Mouse (Mus musculus): ENCODE results near the gene Acsm2. TPM values are rescaled to one million over a fixed set of nuclear protein-coding genes. Genes with fewer than 3 reads are reported as not detected.

Acsm2 gene
- polyA plus RNA-seq, 1 experiment from 2014 or later: not detected

DNA sequence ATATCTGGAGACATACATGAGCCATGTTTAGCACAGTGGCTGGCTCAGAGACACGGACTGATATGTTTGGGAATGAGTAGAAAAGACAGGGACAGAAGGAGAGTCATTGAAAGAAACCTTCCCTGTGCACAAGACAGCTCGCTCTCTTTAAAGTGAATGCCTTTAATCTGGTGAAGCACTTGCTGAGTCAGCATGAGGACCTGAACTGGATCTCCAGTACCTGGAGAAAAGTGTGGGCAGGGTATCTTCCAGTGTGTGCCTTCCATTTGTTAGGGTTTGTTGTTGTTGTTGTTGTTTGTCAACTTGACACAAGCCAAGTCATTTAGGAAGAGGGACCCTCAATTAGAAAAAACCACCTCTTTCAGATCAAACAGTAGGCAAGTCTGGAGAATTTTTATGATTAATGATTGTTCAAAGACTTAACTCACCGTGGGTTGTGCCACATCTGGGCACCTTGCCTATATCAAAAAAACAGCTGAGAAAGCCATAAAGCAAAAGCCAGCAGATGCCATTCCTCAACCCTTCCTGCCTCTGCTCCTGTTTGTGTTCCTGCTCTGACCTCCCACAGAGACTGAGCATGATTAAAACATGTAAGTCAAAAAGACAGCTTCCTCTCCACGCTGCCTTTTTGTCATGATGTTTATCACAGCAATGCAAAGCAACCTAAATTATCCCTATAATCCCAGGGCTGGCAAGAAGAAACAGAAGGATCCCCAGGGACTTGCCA is 64.2 kb downstream of the Acsm2 start:
- Histone ChIP-seq H3K27ac (ENCODE audit: low read depth, low read length) (no peak overlapping the region), H3K4me1 (ENCODE audit: control insufficient read depth, insufficient read depth, low read length) (no peaks in the 10 kb centered on the region), H3K9ac (ENCODE audit: low read length) (no peak overlapping the region), H3K4me2 (ENCODE audit: low read depth) (no peak overlapping the region), H3K36me3 (ENCODE audit: control insufficient read depth, insufficient read depth, low read length) (no peaks in the 10 kb centered on the region), H3K4me3 (ENCODE audit: low read depth, low read length) (no peak overlapping the region), H3K9me3 (ENCODE audit: control insufficient read depth, low read length) (no peaks in the 10 kb centered on the region), H3K27me3 (ENCODE audit: control insufficient read depth, insufficient read depth, low read length) (no peaks in the 10 kb centered on the region)
- DNase-seq (ENCODE audit: low spot score) (no peak), ATAC-seq (ENCODE audit: insufficient read depth, low FRiP score, low TSS enrichment) (no peak)
- 64% methylated on average over 4 of the region's 4 CpGs for WGBS

DNA sequence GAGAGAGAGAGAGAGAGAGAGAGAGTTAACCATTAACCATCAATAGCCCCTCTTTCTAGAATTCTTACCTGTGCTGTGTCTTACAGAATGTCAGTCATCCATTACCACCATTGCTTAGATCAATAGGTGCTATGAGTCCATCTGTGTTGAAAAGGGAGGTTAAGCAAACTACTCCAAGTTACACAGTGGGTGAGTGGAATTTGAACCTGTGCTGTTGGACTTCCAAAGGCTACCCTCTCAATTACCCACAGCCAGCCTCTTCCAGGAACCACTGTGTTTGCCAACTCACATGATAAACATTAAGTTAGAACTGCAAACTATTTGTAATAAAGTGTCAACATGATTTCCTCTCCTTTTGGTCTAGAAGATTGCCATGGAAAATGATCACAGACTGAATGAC is 66.0 kb downstream of the Acsm2 start:
- H3K9me3 ChIP-seq (ENCODE audit: control insufficient read depth, low read length): no peaks in the 10 kb centered on the region
- no peak overlapping the region for H3K9ac ChIP-seq (ENCODE audit: low read length)
- H3K36me3 ChIP-seq (ENCODE audit: control insufficient read depth, insufficient read depth, low read length): no peaks in the 10 kb centered on the region
- no peak overlapping the region for H3K4me3 ChIP-seq (ENCODE audit: low read depth, low read length)
- DNase-seq (ENCODE audit: low spot score) (no peak), ATAC-seq (ENCODE audit: insufficient read depth, low FRiP score, low TSS enrichment) (no peak)
- no peaks in the 10 kb centered on the region for H3K4me1 ChIP-seq (ENCODE audit: control insufficient read depth, insufficient read depth, low read length)
- no peaks in the 10 kb centered on the region for H3K27me3 ChIP-seq (ENCODE audit: control insufficient read depth, insufficient read depth, low read length)
- no peak overlapping the region for H3K27ac ChIP-seq (ENCODE audit: low read depth, low read length)
- H3K4me2 ChIP-seq (ENCODE audit: low read depth): no peak overlapping the region

DNA sequence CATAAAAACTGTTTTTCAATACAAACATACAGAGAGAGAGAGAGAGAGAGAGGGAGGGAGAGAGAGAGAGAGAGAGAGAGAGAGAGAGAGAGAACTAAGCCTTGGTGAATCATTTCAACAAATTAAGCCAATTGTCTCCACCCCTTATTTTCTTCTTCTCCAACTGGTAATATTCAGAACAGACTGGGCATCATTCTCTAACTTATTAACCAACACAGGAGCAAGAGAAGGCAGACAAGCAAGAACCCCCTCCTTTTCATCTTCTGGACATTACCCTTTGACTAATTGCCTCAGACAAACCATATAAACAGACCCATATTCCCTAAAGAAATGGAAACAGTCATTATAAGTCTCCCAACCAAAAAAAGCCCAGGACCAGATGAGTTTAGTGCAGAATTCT is 84.6 kb downstream of the Acsm2 start:
- Histone ChIP-seq H3K9me3 (ENCODE audit: control insufficient read depth, low read length) (no peaks in the 10 kb centered on the region), H3K4me2 (ENCODE audit: low read depth) (no peak overlapping the region), H3K36me3 (ENCODE audit: control insufficient read depth, insufficient read depth, low read length) (no peaks in the 10 kb centered on the region), H3K27ac (ENCODE audit: low read depth, low read length) (no peak overlapping the region), H3K4me1 (ENCODE audit: control insufficient read depth, insufficient read depth, low read length) (no peaks in the 10 kb centered on the region), H3K4me3 (ENCODE audit: low read depth, low read length) (no peak overlapping the region), H3K9ac (ENCODE audit: low read length) (no peak overlapping the region), H3K27me3 (ENCODE audit: control insufficient read depth, insufficient read depth, low read length) (no peaks in the 10 kb centered on the region)
- DNase-seq (ENCODE audit: low spot score) (no peak), ATAC-seq (ENCODE audit: insufficient read depth, low FRiP score, low TSS enrichment) (no peak)

DNA sequence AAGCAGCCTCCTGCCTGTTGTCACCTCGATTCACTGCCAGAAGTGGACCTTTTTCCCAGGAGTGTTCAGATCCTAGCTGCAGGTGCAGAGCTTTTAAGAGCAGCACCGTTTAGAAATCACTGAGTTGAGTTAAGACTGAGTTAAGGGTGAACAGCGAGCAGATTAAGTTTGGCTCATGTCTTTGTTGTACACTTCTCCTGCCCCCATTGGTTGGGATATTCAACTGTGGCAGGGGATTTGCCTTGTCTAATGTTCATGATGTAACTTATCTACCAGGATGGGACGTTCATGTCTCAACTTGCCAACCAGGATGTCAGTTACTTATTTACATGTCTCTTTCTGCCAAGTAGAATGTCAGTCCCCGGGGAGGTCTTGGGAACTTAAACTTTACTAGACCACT is 88.2 kb downstream of the Acsm2 start:
- H3K4me3 ChIP-seq (ENCODE audit: low read depth, low read length): no peak overlapping the region
- DNase-seq (ENCODE audit: low spot score): no peak
- no peaks in the 10 kb centered on the region for H3K36me3 ChIP-seq (ENCODE audit: control insufficient read depth, insufficient read depth, low read length)
- no peaks in the 10 kb centered on the region for H3K27me3 ChIP-seq (ENCODE audit: control insufficient read depth, insufficient read depth, low read length)
- H3K4me2 ChIP-seq (ENCODE audit: low read depth): no peak overlapping the region
- H3K9ac ChIP-seq (ENCODE audit: low read length): no peak overlapping the region
- no peak overlapping the region for H3K27ac ChIP-seq (ENCODE audit: low read depth, low read length)
- ATAC-seq (ENCODE audit: insufficient read depth, low FRiP score, low TSS enrichment): no peak
- 77% methylated on average over 5 of the region's 5 CpGs for WGBS
- H3K9me3 ChIP-seq (ENCODE audit: control insufficient read depth, low read length): no peaks in the 10 kb centered on the region
- H3K4me1 ChIP-seq (ENCODE audit: control insufficient read depth, insufficient read depth, low read length): no peaks in the 10 kb centered on the region

Other genes starting within 250 kb of the Acsm2 start
- not detected in 2 replicates for gene Gp2, start 95.1 kb upstream of the Acsm2 start, polyA plus RNA-seq (2014; fragmentation: Nextera tagmentation; extraction: Ambion mirVana)
- gene Umod, start 75.1 kb upstream of the Acsm2 start, polyA plus RNA-seq (2014; fragmentation: Nextera tagmentation; extraction: Ambion mirVana): not detected in 2 replicates
- gene Acsm5, start 34.9 kb upstream of the Acsm2 start, polyA plus RNA-seq (2014; fragmentation: Nextera tagmentation; extraction: Ambion mirVana): not detected in 2 replicates
- 0.45 and 0.47 TPM in 2 replicates for gene Pdilt, start 30.9 kb upstream of the Acsm2 start, polyA plus RNA-seq (2014; fragmentation: Nextera tagmentation; extraction: Ambion mirVana)
- gene Acsm1, start 52.7 kb downstream of the Acsm2 start, polyA plus RNA-seq (2014; fragmentation: Nextera tagmentation; extraction: Ambion mirVana): not detected in 2 replicates
- gene Acsm4, start 135.7 kb downstream of the Acsm2 start, polyA plus RNA-seq (2014; fragmentation: Nextera tagmentation; extraction: Ambion mirVana): not detected in 2 replicates
- gene Thumpd1, start 166.5 kb downstream of the Acsm2 start, polyA plus RNA-seq (2014; fragmentation: Nextera tagmentation; extraction: Ambion mirVana): 98.9 and 106 TPM in 2 replicates
- gene Acsm3, start 206.6 kb downstream of the Acsm2 start, polyA plus RNA-seq (2014; fragmentation: Nextera tagmentation; extraction: Ambion mirVana): 0.08 and 0.37 TPM in 2 replicates
- gene Rexo5, start 239.7 kb downstream of the Acsm2 start, polyA plus RNA-seq (2014; fragmentation: Nextera tagmentation; extraction: Ambion mirVana): 16.3 and 27.3 TPM in 2 replicates
- 33.2 and 33.5 TPM in 2 replicates for gene Eri2, start 239.7 kb downstream of the Acsm2 start, polyA plus RNA-seq (2014; fragmentation: Nextera tagmentation; extraction: Ambion mirVana)

Measured in neural tube, embryonic 11.5 days (tissue).